Mouse (Mus musculus) testis, adult 2 months (tissue): ENCODE measurements around the gene Ppat.

Experiments
- CTCF ChIP-seq: fragments of 200-500 bp; IDR thresholded peaks from 2 replicates; pipeline ENCODE4 v1.5.1; 2012; ENCODE audit warnings: low read depth, mild to moderate bottlenecking, inconsistent platforms, low read length, moderate library complexity; ENCODE audit not compliant: control insufficient read depth, insufficient read depth, insufficient replicate concordance
- POLR2A ChIP-seq: fragments of 200-500 bp; IDR thresholded peaks from 2 replicates; pipeline ENCODE4 v1.6.1; 2012; ENCODE audit warnings: low read depth, mild to moderate bottlenecking, inconsistent platforms, low read length, moderate library complexity; ENCODE audit not compliant: control insufficient read depth

- TF ChIP-seq POLR2A (no peak), CTCF (no peak)
Observed at GRCm38 (mm10) chr5:76884107-76884506, 67.3 kb downstream of the Ppat start.
